Mouse (Mus musculus) myocyte (in vitro differentiated cells): ENCODE measurements at regions not wholly inside any gene's neighbourhood (a gene's known extent, or its start where the extent isn't known, plus 50 kb on each side); places are given as distances from the start of the nearest gene placed in this dataset.

Source experiments
- POLR2A ChIP-seq: IDR thresholded peaks from one replicate; pipeline ENCODE4 v1.6.1; 2011; ENCODE audit warnings: low read depth, mild to moderate bottlenecking, control low read depth, moderate library complexity; ENCODE audit not compliant: insufficient read length
- POLR2AphosphoS2 ChIP-seq: IDR thresholded peaks from one replicate; pipeline ENCODE4 v1.6.1; 2011; ENCODE audit warnings: low read depth, control low read depth; ENCODE audit not compliant: insufficient read length
- TCF3 ChIP-seq: IDR thresholded peaks from one replicate; pipeline ENCODE4 v1.6.1; 2011; ENCODE audit warnings: low read depth, control low read depth; ENCODE audit not compliant: insufficient read length

- no peak for TF ChIP-seq POLR2AphosphoS2
- TF ChIP-seq POLR2A, result no peak
- TF ChIP-seq TCF3, result no peak
These were observed 109.3 kb upstream of the Pabpc6 start for GRCm38 (mm10) chr17:9778866-9779265.
